Mouse (Mus musculus) granulocyte monocyte progenitor cell, adult 5-6 weeks (primary cell): ENCODE results near the gene Mrpl2. TPM values are rescaled to one million over a fixed set of nuclear protein-coding genes. Genes with fewer than 3 reads are reported as not detected.

Experiments used
- ATAC-seq: replicated peaks from 2 replicates; pipeline ENCODE4 v1.8.0; 2016; ENCODE audit warnings: mild to moderate bottlenecking, moderate TSS enrichment, inconsistent platforms; ENCODE audit not compliant: poor library complexity, severe bottlenecking
- total RNA-seq, 2 experiments: library from RNA; stranded (forward) in 1 of 2; stranded (reverse) in 1 of 2; fragments of 200-712, 200-1000 nt in 1 of 2; fragments of >200 nt in 1 of 2; fragmentation: Nextera tagmentation in 1 of 2; gene quantifications; 2 replicates each; pipeline ENCODE4 v1.2.3; 2014 to 2017

Gene Mrpl2
- 106 and 113 TPM in 2 replicates for total RNA-seq (2014; fragmentation: Nextera tagmentation)
- total RNA-seq (2017): 103 and 133 TPM in 2 replicates

- peak; percentile 76 for ATAC-seq
These were observed at the start of gene Mrpl2, which contains the start of gene Klc4 for GRCm38 (mm10) chr17:46645561-46646321. Mrpl2 (plus strand) TSS chr17:46646229. Klc4 (minus strand) TSS chr17:46646022.

- ATAC-seq: no peak
These were observed 48.1 kb upstream of the Mrpl2 start for GRCm38 (mm10) chr17:46597956-46598355.

- ATAC-seq: no peak
These were observed 47.1 kb upstream of the Mrpl2 start for GRCm38 (mm10) chr17:46598963-46599362.

- no peak for ATAC-seq
These were observed 45.5 kb upstream of the Mrpl2 start for GRCm38 (mm10) chr17:46600569-46600968.

- peak; percentile 90 for ATAC-seq
These were observed 43.8 kb upstream of the Mrpl2 start for GRCm38 (mm10) chr17:46602212-46602611.

- no peak for ATAC-seq
These were observed 42.8 kb upstream of the Mrpl2 start for GRCm38 (mm10) chr17:46603229-46603628.

- no peak for ATAC-seq
These were observed 40.9 kb upstream of the Mrpl2 start for GRCm38 (mm10) chr17:46605126-46605525.

GRCm38 (mm10) chr17:46605987-46606386 lies 40.0 kb upstream of the Mrpl2 start:
- ATAC-seq: no peak

- ATAC-seq: peak; percentile 90
These were observed 36.1 kb upstream of the Mrpl2 start for GRCm38 (mm10) chr17:46609721-46610514.

GRCm38 (mm10) chr17:46611316-46611715 lies 34.7 kb upstream of the Mrpl2 start:
- no peak for ATAC-seq

GRCm38 (mm10) chr17:46612189-46612588 lies 33.8 kb upstream of the Mrpl2 start:
- no peak for ATAC-seq

- ATAC-seq: no peak
These were observed 33.2 kb upstream of the Mrpl2 start for GRCm38 (mm10) chr17:46612820-46613219.

- ATAC-seq: no peak
These were observed 32.8 kb upstream of the Mrpl2 start for GRCm38 (mm10) chr17:46613229-46613628.

- ATAC-seq: no peak
These were observed 28.2 kb upstream of the Mrpl2 start for GRCm38 (mm10) chr17:46617799-46618198.

- no peak for ATAC-seq
These were observed 27.6 kb upstream of the Mrpl2 start for GRCm38 (mm10) chr17:46618394-46618768.

- ATAC-seq: no peak
These were observed 27.0 kb upstream of the Mrpl2 start for GRCm38 (mm10) chr17:46618769-46619682.

GRCm38 (mm10) chr17:46619683-46620357 lies 26.2 kb upstream of the Mrpl2 start:
- no peak for ATAC-seq

- ATAC-seq: no peak
These were observed 24.7 kb upstream of the Mrpl2 start for GRCm38 (mm10) chr17:46621324-46621723.

GRCm38 (mm10) chr17:46622269-46622668 lies 23.8 kb upstream of the Mrpl2 start:
- ATAC-seq: peak; percentile 65
